Mouse (Mus musculus) liver, adult 2 months (tissue): Measurements from ENCODE around the gene Atg4a-ps.

Experiments used
- CTCF ChIP-seq: fragments of 200-500 bp; IDR thresholded peaks from 2 replicates; pipeline ENCODE4 v1.5.1; 2011; ENCODE audit warnings: low read depth, low read length, control low read depth
- POLR2A ChIP-seq: fragments of 200-500 bp; IDR thresholded peaks from 2 replicates; pipeline ENCODE4 v1.6.1; 2011; ENCODE audit warnings: low read length, control low read depth; ENCODE audit not compliant: insufficient read depth; ENCODE audit errors: extremely low read depth

GRCm38 (mm10) chr3:103601561-103601960, 44.3 kb downstream of the Atg4a-ps start:
- no peak for TF ChIP-seq CTCF
- no peak for TF ChIP-seq POLR2A
